Mouse (Mus musculus) heart, postnatal 0 days (tissue): ENCODE measurements around the gene Lnx2.

Experiments used
- CTCF ChIP-seq: IDR thresholded peaks from 2 replicates; pipeline ENCODE4 v1.5.1; 2016; ENCODE audit warnings: antibody characterized with exemption, control low read depth, low read depth
- EP300 ChIP-seq: IDR thresholded peaks from 2 replicates; pipeline ENCODE4 v1.6.1; 2016; ENCODE audit warnings: antibody characterized with exemption, low read depth

DNA sequence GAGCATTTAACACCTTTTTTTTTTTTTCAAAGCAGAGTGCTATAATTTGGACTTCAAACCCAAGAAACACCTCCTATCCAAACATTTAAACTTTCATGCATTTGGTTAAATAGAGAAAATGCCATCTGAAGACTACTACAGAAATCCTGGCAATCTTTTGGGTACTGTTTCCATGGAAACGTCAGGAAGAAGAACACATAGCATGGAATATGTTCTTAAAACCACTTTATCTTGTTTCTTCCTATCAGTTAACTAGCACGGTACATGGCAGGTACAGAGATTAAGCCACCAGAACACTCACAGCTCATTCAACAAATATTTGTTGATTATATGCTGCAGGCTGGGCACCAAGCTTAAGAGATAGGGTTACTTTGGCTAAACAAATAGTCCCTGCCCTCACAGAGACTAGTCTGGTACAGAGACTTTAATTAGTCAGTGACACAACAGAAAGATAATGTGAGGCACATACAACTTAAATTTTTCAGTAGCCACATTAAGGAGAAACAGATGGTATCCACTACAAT is 21.6 kb downstream of the Lnx2 start:
- TF ChIP-seq CTCF (no peak), EP300 (no peak)
